Mouse (Mus musculus) heart, embryonic 13.5 days (tissue): ENCODE data around the gene Usp37. TPM values are rescaled to one million over a fixed set of nuclear protein-coding genes. Genes with fewer than 3 reads are reported as not detected.
"Not testable (repeated sequence)": the region's sequence is repeated elsewhere in the genome, so short reads cannot be mapped to it uniquely, and the experiment has no call there.

Source experiments
- ATAC-seq: fragments of 200-750 bp; cut with Nextera tagmentation; 2 replicates; pipeline ENCODE4 v1.8.0; 2017; ENCODE audit warnings: moderate TSS enrichment; ENCODE audit not compliant: insufficient number of reproducible peaks, low FRiP score, low TSS enrichment; ENCODE audit errors: extremely low read depth
- H3K27ac ChIP-seq: fragments of 300-500 bp; sonication (generic); replicated peaks from 2 replicates; pipeline ENCODE4 v1.5.1; 2015; ENCODE audit warnings: moderate library complexity, mild to moderate bottlenecking, inconsistent platforms
- H3K27me3 ChIP-seq: fragments of 300-500 bp; sonication (generic); replicated peaks from 2 replicates; pipeline ENCODE4 v1.6.1; 2015; ENCODE audit warnings: mild to moderate bottlenecking, inconsistent platforms
- H3K36me3 ChIP-seq: fragments of 300-500 bp; sonication (generic); 2 replicates; pipeline ENCODE4 v1.6.1; 2015; ENCODE audit warnings: mild to moderate bottlenecking, inconsistent platforms
- H3K4me1 ChIP-seq: fragments of 300-500 bp; sonication (generic); 2 replicates; pipeline ENCODE4 v1.6.1; 2015; ENCODE audit warnings: inconsistent platforms
- H3K4me2 ChIP-seq: fragments of 300-500 bp; sonication (generic); 2 replicates; pipeline ENCODE4 v1.6.1; 2015; ENCODE audit warnings: inconsistent platforms, mild to moderate bottlenecking, moderate library complexity
- H3K4me3 ChIP-seq: fragments of 300-500 bp; sonication (generic); 2 replicates; pipeline ENCODE4 v1.5.1; 2015; ENCODE audit warnings: moderate library complexity, mild to moderate bottlenecking, inconsistent platforms
- H3K9ac ChIP-seq: fragments of 300-500 bp; sonication (generic); 2 replicates; pipeline ENCODE4 v1.6.1; 2015; ENCODE audit warnings: inconsistent platforms, mild to moderate bottlenecking, moderate library complexity
- H3K9me3 ChIP-seq: fragments of 300-500 bp; sonication (generic); 2 replicates; pipeline ENCODE4 v1.6.1; 2016; ENCODE audit warnings: inconsistent platforms
- WGBS: fragments of 180-500 bp; shearing (Covaris S2); methylation state at CpG from one replicate; pipeline ENCODE4 v1.1.7; 2015; ENCODE audit warnings: mixed read lengths; 5-methylcytosine and 5-hydroxymethylcytosine counted together
- polyA plus RNA-seq: library from polyadenylated mRNA; unstranded; fragments of >200 nt; fragmentation: Nextera tagmentation; extraction: Ambion mirVana; gene quantifications from 2 replicates; pipeline ENCODE4 v1.2.1, GENCODE M21; 2015

Gene Usp37
- polyA plus RNA-seq, 1 experiment from 2014 or later: 19.1 TPM

DNA sequence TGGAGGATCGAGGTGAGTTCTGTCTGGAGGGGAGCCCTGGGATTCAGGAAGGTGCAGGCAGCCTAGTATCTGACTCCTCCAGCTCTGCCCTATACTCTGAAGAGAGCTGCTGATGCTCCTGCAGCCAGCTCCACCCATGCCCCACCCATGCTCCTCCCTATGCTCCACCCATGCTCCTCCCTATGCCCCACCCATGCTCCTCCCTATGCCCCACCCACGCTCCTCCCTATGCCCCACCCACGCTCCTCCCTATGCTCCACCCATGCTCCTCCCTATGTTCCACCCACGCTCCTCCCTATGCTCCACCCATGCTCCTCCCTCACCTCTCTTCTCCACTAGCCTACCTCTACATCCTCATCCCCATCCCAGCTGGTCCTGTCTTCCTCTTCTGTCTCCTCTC is 128.9 kb downstream of the Usp37 start:
- no peaks in the 10 kb centered on the region for H3K27me3 ChIP-seq
- WGBS: 35% methylated on average over 4 of the region's 4 CpGs
- no peaks in the 10 kb centered on the region for H3K9me3 ChIP-seq
- H3K4me3 ChIP-seq: no peak overlapping the region
- no peak overlapping the region for H3K4me2 ChIP-seq
- no peak overlapping the region for H3K27ac ChIP-seq
- no peaks in the 10 kb centered on the region for H3K36me3 ChIP-seq
- H3K9ac ChIP-seq: no peak overlapping the region
- H3K4me1 ChIP-seq: peaks cover 13% of the 10 kb centered on the region; the same call in 1 of the 2 replicates
- ATAC-seq: no peak

DNA sequence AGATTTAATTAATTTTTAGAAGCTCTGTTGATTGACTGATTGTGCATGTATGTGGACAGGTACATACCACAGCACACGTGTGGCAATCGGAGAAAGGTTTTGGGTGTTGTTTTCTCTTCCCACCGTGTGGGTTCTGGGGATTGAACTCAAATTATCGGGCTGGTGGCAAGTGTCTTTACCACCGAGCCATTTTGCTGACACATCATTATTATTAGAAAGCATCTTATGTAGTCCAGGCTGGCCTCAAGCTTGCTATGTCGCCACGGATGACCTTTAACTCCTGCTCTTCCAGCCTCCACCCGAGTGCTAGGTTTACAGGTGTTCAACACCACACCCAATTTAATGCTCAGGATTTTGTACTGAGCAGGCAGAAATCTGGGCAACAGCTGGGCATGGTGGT is 131.4 kb downstream of the Usp37 start:
- no peak overlapping the region for H3K9ac ChIP-seq
- no peak overlapping the region for H3K4me3 ChIP-seq
- no peaks in the 10 kb centered on the region for H3K4me1 ChIP-seq
- no peaks in the 10 kb centered on the region for H3K27me3 ChIP-seq
- WGBS: 76% methylated on average over 8 of the region's 8 CpGs
- H3K4me2 ChIP-seq: no peak overlapping the region
- no peak for ATAC-seq
- no peaks in the 10 kb centered on the region for H3K36me3 ChIP-seq
- no peak overlapping the region for H3K27ac ChIP-seq
- H3K9me3 ChIP-seq: no peaks in the 10 kb centered on the region

DNA sequence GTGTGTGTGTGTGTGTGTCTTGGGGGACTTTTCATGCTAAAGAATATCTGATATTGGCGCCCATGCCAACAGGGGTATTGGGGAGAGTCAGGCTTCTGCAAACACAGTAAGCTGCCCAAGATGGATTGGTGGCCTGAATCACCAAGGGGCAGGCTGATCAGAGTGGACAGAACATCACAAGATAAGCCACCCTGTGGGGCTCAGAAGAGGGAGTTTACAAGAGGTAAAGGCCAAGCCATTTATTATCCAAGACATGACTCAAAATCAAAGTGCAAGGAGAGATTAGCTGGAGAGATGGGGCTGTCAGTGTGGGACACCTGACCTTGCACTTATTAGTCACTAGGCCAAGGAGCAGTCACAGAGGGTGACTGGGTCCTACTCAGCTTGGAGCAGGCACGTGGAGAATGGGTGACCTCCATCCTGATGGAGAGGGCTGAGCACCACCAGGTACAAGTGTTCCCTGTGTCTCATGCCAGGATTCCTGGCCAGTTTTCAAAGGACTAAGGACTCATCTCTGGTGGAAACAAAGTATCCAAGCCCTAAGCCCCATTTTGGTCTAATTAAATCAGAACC is 132.2 kb downstream of the Usp37 start:
- Histone ChIP-seq H3K4me1 (no peaks in the 10 kb centered on the region), H3K9me3 (no peaks in the 10 kb centered on the region), H3K27ac (no peak overlapping the region), H3K36me3 (no peaks in the 10 kb centered on the region), H3K4me2 (no peak overlapping the region), H3K4me3 (no peak overlapping the region), H3K27me3 (no peaks in the 10 kb centered on the region), H3K9ac (no peak overlapping the region)
- no peak for ATAC-seq
- 67% methylated on average over 2 of the region's 2 CpGs for WGBS

DNA sequence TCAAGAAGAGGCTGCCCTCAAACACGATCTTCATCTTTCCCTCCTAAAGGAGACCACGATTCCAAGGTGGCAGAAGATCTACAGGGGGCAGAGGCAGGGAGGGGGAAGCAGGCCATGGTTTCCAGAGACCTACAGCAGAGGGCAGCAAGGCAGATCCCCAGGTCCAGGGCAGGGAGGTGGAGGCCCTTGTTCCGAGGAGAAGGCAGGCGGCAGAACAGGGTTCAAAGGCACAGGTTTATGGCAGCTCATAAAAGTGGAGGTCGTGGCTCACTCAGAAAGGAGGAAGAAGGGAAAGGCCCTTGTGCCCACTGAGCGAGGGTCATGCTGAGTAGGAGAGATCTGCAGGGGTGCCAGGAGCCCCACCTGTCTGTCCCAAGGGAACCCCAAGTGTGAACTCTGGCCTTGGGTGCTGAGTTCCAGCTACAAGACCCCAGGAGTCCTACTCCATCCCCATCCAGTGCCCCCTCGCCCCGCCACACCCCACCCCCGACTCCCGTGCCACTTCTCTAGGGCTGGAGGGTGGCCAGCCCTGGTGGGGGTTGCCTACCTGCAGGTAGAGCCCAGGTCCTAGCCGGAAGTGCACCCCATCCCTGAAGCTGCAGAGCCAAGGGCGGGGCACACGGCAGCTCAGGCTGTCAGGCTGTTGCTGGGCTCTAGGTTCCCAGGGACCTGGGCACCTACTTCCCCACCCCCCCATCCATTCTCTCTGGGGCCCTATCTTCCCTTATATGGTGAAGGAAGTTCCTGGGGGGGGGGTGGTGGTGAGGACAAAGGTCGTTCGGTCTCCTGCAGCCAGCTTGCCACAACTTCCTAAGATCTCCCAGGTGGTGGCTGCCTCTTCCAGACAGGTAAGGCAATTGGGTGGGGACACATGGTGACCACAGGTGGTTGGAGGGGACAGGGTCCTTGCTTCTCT is 135.2 kb downstream of the Usp37 start, which contains the start of gene Vil1:
TSS of gene Vil1 (plus strand) at position 788 of the 916 bp plus-strand sequence.
- no peak within 1 kb of the TSS for H3K4me3 ChIP-seq
- no peaks in the 10 kb centered on the region for H3K4me1 ChIP-seq
- no peaks in the 10 kb centered on the region for H3K27me3 ChIP-seq
- H3K4me2 ChIP-seq: no peak within 1 kb of the TSS
- no peak for ATAC-seq
- 47% methylated on average over 15 of the region's 15 CpGs for WGBS
- no peaks in the 10 kb centered on the region for H3K9me3 ChIP-seq
- H3K27ac ChIP-seq: no peak within 1 kb of the TSS
- H3K36me3 ChIP-seq: no peaks in the 10 kb centered on the region
- H3K9ac ChIP-seq: no peak within 1 kb of the TSS

DNA sequence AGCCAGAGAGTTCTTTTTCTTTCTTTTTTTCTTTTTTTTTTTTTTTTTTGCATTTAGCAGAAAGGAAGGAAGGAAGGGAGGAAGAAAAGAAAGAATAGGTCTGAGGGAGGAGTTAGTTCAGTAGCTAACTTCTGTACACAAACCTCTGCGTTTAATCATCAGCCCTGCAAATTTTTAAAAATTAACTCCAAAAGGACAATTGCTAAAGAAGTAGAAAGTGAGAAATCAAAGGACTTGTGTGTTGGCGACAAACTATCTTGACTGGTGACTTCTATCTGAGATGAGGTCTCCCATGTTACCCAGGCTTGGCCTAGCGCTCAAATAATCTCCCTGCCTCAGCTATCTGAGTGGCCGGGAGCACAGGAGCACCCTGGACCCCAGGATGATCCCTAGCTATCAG is 139.9 kb downstream of the Usp37 start:
- no peak overlapping the region for H3K4me2 ChIP-seq
- 65% methylated on average over 4 of the region's 4 CpGs for WGBS

DNA sequence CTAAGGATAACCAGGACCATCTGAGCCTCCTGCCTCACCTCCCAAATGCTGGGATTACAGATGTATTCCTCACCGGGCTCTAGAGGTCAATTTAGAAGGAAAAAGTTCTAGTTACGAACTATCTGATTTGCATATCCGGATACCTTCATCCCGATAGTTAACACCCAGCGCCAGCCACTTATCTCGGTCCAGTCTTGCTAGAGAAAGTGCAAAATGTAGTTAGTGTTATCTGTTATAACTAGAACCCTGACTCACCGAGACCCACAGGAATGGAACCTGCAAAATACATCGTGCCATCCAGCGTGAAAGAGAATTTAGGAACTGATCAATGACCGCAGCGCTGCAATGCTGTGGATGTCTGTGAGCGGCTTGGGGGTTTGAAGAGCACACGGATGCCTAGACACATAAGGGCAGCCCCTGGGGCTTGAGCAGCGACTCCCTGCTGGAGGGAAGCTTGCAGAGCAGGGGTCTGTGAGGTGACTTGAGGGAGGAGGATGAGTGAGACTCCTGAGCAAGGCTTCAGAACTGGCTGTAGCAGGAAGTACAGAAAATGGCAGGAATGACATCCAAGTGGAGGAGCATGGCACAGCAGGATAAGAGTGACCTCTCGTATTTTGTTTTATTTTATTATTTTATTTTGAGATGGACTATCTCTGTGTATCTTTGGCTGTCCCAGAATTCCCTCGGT is 142.9 kb downstream of the Usp37 start:
- Histone ChIP-seq H3K9me3 (no peaks in the 10 kb centered on the region), H3K4me3 (no peak overlapping the region; the same call in 1 of the 2 replicates), H3K4me2 (peak overlapping the region; percentile 39), H3K4me1 (peaks cover 13% of the 10 kb centered on the region), H3K36me3 (no peaks in the 10 kb centered on the region), H3K9ac (peak overlapping the region; percentile 30; the same call in 1 of the 2 replicates), H3K27me3 (no peaks in the 10 kb centered on the region), H3K27ac (no peak overlapping the region)
- no peak for ATAC-seq
- WGBS: 39% methylated on average over 16 of the region's 16 CpGs

More for the DNA sequence above, 139.9 kb downstream of the Usp37 start:
- no peak for ATAC-seq
- Histone ChIP-seq H3K4me3 (no peak overlapping the region), H3K27ac (no peak overlapping the region), H3K4me1 (peaks cover 6% of the 10 kb centered on the region; the same call in 1 of the 2 replicates), H3K27me3 (no peaks in the 10 kb centered on the region), H3K9ac (no peak overlapping the region), H3K9me3 (no peaks in the 10 kb centered on the region), H3K36me3 (no peaks in the 10 kb centered on the region)

DNA sequence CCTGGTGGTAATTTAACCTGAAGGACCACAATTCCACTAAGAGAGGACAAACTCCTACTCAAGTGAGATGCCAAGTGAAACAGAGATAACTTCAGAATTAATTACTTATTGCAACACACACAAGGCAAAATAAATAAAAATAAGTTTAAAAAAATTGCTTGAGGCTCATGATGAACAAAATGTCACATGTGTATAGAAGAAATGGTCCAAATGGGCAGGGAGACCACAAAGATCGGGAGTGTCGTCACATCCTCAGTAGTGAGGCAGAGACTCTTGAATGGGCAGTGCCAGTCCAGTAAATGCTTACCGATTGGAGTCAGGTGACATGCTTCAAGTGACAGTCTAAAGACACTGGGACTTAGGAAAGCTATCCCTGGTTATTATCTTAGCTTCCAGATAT is 143.6 kb downstream of the Usp37 start:
- H3K9me3 ChIP-seq: no peaks in the 10 kb centered on the region
- ATAC-seq: no peak
- H3K36me3 ChIP-seq: peaks cover under 1% of the 10 kb centered on the region
- H3K4me1 ChIP-seq: peaks cover 13% of the 10 kb centered on the region
- no peak overlapping the region for H3K27ac ChIP-seq
- 76% methylated on average over 3 of the region's 3 CpGs for WGBS
- no peaks in the 10 kb centered on the region for H3K27me3 ChIP-seq
- no peak overlapping the region for H3K9ac ChIP-seq
- no peak overlapping the region for H3K4me2 ChIP-seq
- no peak overlapping the region for H3K4me3 ChIP-seq

DNA sequence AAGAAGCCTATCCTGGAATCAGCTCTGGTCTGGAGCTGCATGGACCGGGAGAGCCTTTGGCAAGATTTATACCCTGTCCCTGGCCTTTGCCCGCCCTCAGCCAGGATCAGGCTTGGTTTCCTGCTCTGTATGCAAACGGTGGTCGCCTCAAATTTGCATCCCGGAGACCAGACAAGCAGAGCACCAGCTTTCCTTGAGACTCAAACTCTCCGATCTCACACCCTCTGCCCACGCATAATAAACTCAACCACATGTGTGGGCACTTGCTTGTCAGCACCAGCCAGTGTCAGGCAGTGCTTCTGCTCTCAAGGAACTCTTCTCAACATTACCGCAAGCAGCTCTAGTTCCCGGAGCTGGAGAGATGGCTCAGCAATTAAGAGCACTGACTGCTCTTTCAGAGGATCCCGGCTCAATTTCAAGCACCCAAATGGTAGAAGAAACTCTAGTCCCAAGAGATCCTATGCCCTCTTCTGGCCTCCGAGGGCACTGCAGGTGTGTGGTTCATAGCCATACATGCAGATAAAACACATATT is 146.1 kb downstream of the Usp37 start:
- 5% methylated on average over 11 of the region's 11 CpGs for WGBS

DNA sequence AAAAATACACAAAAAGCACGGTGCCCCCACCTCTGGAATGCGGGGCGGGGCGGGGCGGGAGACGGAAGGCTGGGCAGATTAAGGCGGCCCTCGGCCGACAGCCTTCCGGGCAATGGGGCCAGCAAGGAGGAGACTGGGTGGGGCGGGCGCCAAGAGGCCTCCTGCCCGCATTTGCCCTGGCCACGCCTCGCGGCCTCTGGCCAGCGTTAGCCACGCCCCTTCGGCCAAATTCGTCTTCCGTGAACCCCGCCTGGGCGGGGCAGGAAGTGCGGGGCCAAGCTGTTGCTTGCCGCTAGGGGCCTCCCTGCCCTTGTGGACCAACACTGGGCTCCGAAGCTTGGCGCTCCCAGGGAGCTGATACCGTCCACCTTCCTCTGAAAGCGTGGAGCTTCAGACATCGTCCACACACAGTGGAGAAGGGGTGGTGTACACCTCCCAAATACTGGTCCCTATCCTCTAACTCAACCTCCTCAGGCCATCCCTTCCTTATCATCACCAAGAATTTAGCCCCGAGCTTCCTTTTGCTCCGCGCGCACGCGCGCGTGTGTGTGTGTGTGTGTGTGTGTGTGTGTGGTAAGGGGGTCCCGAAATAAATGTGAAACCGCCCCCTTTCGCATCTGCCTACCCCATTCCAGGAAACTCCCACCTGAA is 146.7 kb downstream of the Usp37 start:
- H3K4me1 ChIP-seq: peaks cover 32% of the 10 kb centered on the region
- WGBS: under 1% methylated on average over 41 of the region's 41 CpGs

More for the DNA sequence above, 146.1 kb downstream of the Usp37 start:
- H3K27ac ChIP-seq: peak overlapping the region; percentile 92
- H3K4me1 ChIP-seq: peaks cover 28% of the 10 kb centered on the region
- H3K36me3 ChIP-seq: peaks cover 26% of the 10 kb centered on the region
- H3K27me3 ChIP-seq: no peaks in the 10 kb centered on the region
- peak overlapping the region; percentile 83 for H3K9ac ChIP-seq
- peak overlapping the region; percentile 91 for H3K4me2 ChIP-seq
- H3K4me3 ChIP-seq: peak overlapping the region; percentile 54
- no peaks in the 10 kb centered on the region for H3K9me3 ChIP-seq
- no peak for ATAC-seq

DNA sequence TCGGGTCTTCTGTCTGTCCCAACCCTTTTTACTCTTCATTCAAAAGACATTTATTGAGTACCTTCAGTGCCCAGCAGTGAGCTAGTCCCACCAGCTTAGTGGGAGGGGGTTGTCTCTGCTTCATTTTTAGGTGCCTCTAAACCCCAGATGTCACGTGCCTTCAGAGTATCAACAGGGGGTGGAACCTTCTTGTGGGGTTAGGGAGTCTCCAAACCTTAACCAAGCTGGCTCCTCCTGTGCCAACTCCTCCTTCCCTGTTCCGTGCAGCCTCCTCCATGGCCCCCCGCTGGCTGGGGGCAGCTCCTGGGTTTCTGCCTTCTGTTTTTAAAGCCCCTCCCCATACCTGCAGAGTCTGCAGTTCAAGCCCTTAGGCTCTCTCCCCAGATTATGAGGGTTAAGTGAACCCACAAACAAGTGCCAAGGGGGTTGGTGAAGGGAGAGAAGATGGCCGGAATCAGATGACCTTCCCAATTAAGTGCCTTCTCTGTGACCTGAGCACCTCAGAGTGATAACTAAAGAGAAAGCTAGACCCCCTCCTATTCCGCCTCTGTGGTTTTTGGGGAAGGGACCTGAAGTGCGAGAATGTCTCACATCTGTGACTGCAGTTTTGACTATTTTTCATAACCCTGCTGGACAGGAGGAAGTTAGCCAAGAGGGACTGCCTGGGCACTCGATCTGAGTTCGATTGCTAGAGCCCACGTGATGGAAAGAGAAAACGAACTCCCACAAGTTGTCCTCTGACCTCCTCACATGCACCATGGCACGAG is 147.4 kb downstream of the Usp37 start:
- peaks cover 26% of the 10 kb centered on the region for H3K36me3 ChIP-seq
- peak overlapping the region; percentile 91 for H3K4me2 ChIP-seq
- peak overlapping the region; percentile 54 for H3K4me3 ChIP-seq
- not testable (repeated sequence) for H3K27me3 ChIP-seq, ATAC-seq, H3K9me3 ChIP-seq
- WGBS: 10% methylated on average over 12 of the region's 12 CpGs
- peak overlapping the region; percentile 76 for H3K9ac ChIP-seq
- H3K27ac ChIP-seq: peak overlapping the region; percentile 92
- H3K4me1 ChIP-seq: peaks cover 32% of the 10 kb centered on the region

More for the DNA sequence above, 146.7 kb downstream of the Usp37 start:
- Histone ChIP-seq H3K27ac (peak overlapping the region; percentile 92), H3K36me3 (peaks cover 26% of the 10 kb centered on the region), H3K9ac (peak overlapping the region; percentile 83), H3K27me3 (no peaks in the 10 kb centered on the region), H3K9me3 (no peaks in the 10 kb centered on the region), H3K4me3 (peak overlapping the region; percentile 54), H3K4me2 (peak overlapping the region; percentile 91)
- ATAC-seq: peak; percentile 91
